Mouse (Mus musculus) CH12.LX (cell line): ENCODE data around the gene Nabp1. TPM values are rescaled to one million over a fixed set of nuclear protein-coding genes. Genes with fewer than 3 reads are reported as not detected.
"Not testable (repeated sequence)": the region's sequence is repeated elsewhere in the genome, so short reads cannot be mapped to it uniquely, and the experiment has no call there.

Experiments
- DNase-seq: peaks from one replicate; pipeline ENCODE4 v3.0.0-alpha.2; 2013; ENCODE audit errors: extremely low read depth
- H3K27ac ChIP-seq: 2 replicates; pipeline ENCODE4 v1.5.1; 2012; ENCODE audit warnings: low read depth, mild to moderate bottlenecking, control low read depth, moderate library complexity; ENCODE audit not compliant: insufficient read depth
- H3K27me3 ChIP-seq: replicated peaks from 2 replicates; pipeline ENCODE3; 2012; ENCODE audit warnings: inconsistent platforms
- H3K36me3 ChIP-seq, 2 experiments: replicated peaks in 1 of 2; 2 replicates each; pipeline versions ENCODE3 to v1.6.1; 2012; ENCODE audit warnings: inconsistent platforms in 1 of 2, low read length in 1 of 2, mild to moderate bottlenecking in 1 of 2, mixed read lengths in 1 of 2, moderate library complexity in 1 of 2; ENCODE audit not compliant: control insufficient read depth in 1 of 2, insufficient read depth in 1 of 2
- H3K4me1 ChIP-seq, 2 experiments: 2 replicates each; pipeline ENCODE4 v1.6.1; 2012; ENCODE audit warnings: inconsistent platforms in 1 of 2, moderate library complexity in 1 of 2; ENCODE audit not compliant: insufficient read depth in 2 of 2, control insufficient read depth in 1 of 2
- H3K4me2 ChIP-seq: 2 replicates; pipeline ENCODE4 v1.6.1; 2012; ENCODE audit warnings: low read depth, mild to moderate bottlenecking, control low read depth; ENCODE audit not compliant: poor library complexity, insufficient read depth, severe bottlenecking
- H3K4me3 ChIP-seq, 3 experiments: fragments of 150-350 bp in 1 of 3; sonication (generic) in 1 of 3; replicated peaks in 1 of 3; 2 replicates each; pipeline versions ENCODE3 to v1.5.1; 2011 to 2012; ENCODE audit warnings: low read depth in 2 of 3, low read length in 2 of 3, mild to moderate bottlenecking in 2 of 3, moderate library complexity in 2 of 3, control low read depth in 1 of 3, improper control_type of control experiment in 1 of 3, inconsistent platforms in 1 of 3, mixed read lengths in 1 of 3; ENCODE audit not compliant: poor library complexity in 1 of 3
- H3K79me2 ChIP-seq: replicated peaks from 2 replicates; pipeline ENCODE4 v1.6.1; 2012; ENCODE audit warnings: mild to moderate bottlenecking, moderate library complexity; ENCODE audit not compliant: control insufficient read depth, poor library complexity, insufficient read depth, severe bottlenecking; ENCODE audit errors: extremely low read depth
- H3K9ac ChIP-seq: 2 replicates; pipeline ENCODE4 v1.6.1; 2012; ENCODE audit warnings: low read depth, mild to moderate bottlenecking, control low read depth, moderate library complexity; ENCODE audit not compliant: insufficient read depth
- H3K9me3 ChIP-seq: replicated peaks from 2 replicates; pipeline ENCODE3; 2012; ENCODE audit warnings: low read length, inconsistent platforms, mixed read lengths
- BHLHE40 ChIP-seq: IDR thresholded peaks from 2 replicates; pipeline ENCODE4 v1.6.1; 2011; ENCODE audit warnings: mild to moderate bottlenecking, low read depth, low read length, improper control_type of control experiment
- CHD1 ChIP-seq: IDR thresholded peaks from 2 replicates; pipeline ENCODE4 v1.6.1; 2012; ENCODE audit warnings: low read depth, low read length, improper control_type of control experiment, inconsistent platforms
- CHD2 ChIP-seq: IDR thresholded peaks from 2 replicates; pipeline ENCODE4 v1.6.1; 2011; ENCODE audit warnings: low read length, improper control_type of control experiment
- ELF1 ChIP-seq: IDR thresholded peaks from 2 replicates; pipeline ENCODE4 v1.6.1; 2014; ENCODE audit warnings: low read depth, mild to moderate bottlenecking, inconsistent platforms, low read length, improper control_type of control experiment
- EP300 ChIP-seq: IDR thresholded peaks from 2 replicates; pipeline ENCODE4 v1.6.1; 2011; ENCODE audit warnings: low read length, improper control_type of control experiment
- HCFC1 ChIP-seq: IDR thresholded peaks from 2 replicates; pipeline ENCODE4 v1.6.1; 2012; ENCODE audit warnings: low read depth, mild to moderate bottlenecking, inconsistent platforms, low read length, improper control_type of control experiment
- JUN ChIP-seq: IDR thresholded peaks from 2 replicates; pipeline ENCODE4 v1.6.1; 2011; ENCODE audit warnings: low read depth, mild to moderate bottlenecking, low read length, improper control_type of control experiment, moderate library complexity; ENCODE audit not compliant: insufficient read depth
- JUND ChIP-seq: conservative IDR thresholded peaks from 2 replicates; pipeline ENCODE4 v1.6.1; 2011; ENCODE audit warnings: low read depth, low read length, improper control_type of control experiment
- MAFK ChIP-seq: IDR thresholded peaks from 2 replicates; pipeline ENCODE4 v1.6.1; 2011; ENCODE audit warnings: low read length, improper control_type of control experiment; ENCODE audit not compliant: insufficient replicate concordance
- MAX ChIP-seq: IDR thresholded peaks from 2 replicates; pipeline ENCODE4 v1.6.1; 2011; ENCODE audit warnings: low read length, improper control_type of control experiment
- MAZ ChIP-seq: IDR thresholded peaks from 2 replicates; pipeline ENCODE4 v1.6.1; 2012; ENCODE audit warnings: low read depth, mild to moderate bottlenecking, inconsistent platforms, low read length, improper control_type of control experiment, moderate library complexity
- MEF2A ChIP-seq: IDR thresholded peaks from 2 replicates; pipeline ENCODE4 v1.6.1; 2014; ENCODE audit warnings: low read depth, mild to moderate bottlenecking, inconsistent platforms, low read length, improper control_type of control experiment, borderline replicate concordance
- MYC ChIP-seq: IDR thresholded peaks from 2 replicates; pipeline ENCODE4 v1.6.1; 2011; ENCODE audit warnings: low read depth, mild to moderate bottlenecking, improper control_type of control experiment, low read length
- NELFE ChIP-seq: IDR thresholded peaks from 2 replicates; pipeline ENCODE4 v1.6.1; 2011; ENCODE audit warnings: low read depth, low read length, improper control_type of control experiment
- NRF1 ChIP-seq: IDR thresholded peaks from 2 replicates; pipeline ENCODE4 v1.6.1; 2014; ENCODE audit warnings: low read depth, mild to moderate bottlenecking, inconsistent platforms, low read length, improper control_type of control experiment, moderate library complexity
- PAX5 ChIP-seq: IDR thresholded peaks from 2 replicates; pipeline ENCODE4 v1.6.1; 2012; ENCODE audit warnings: low read length, inconsistent platforms, mixed read lengths
- POLR2AphosphoS2 ChIP-seq: IDR thresholded peaks from 2 replicates; pipeline ENCODE4 v1.6.1; 2011; ENCODE audit warnings: low read depth, low read length, improper control_type of control experiment
- RCOR1 ChIP-seq: conservative IDR thresholded peaks from 2 replicates; pipeline ENCODE4 v1.6.1; 2012; ENCODE audit warnings: low read depth, mild to moderate bottlenecking, inconsistent platforms, low read length, improper control_type of control experiment
- SIN3A ChIP-seq: IDR thresholded peaks from 2 replicates; pipeline ENCODE4 v1.6.1; 2012; ENCODE audit warnings: low read length, improper control_type of control experiment, inconsistent platforms
- SMC3 ChIP-seq: IDR thresholded peaks from 2 replicates; pipeline ENCODE4 v1.6.1; 2011; ENCODE audit warnings: low read depth, low read length, improper control_type of control experiment
- TBP ChIP-seq: conservative IDR thresholded peaks from 2 replicates; pipeline ENCODE4 v1.6.1; 2011; ENCODE audit warnings: low read depth, low read length, improper control_type of control experiment
- USF1 ChIP-seq: IDR thresholded peaks from 2 replicates; pipeline ENCODE4 v1.6.1; 2014; ENCODE audit warnings: low read depth, mild to moderate bottlenecking, inconsistent platforms, low read length, improper control_type of control experiment
- USF2 ChIP-seq: conservative IDR thresholded peaks from 2 replicates; pipeline ENCODE4 v1.6.1; 2011; ENCODE audit warnings: low read depth, low read length, improper control_type of control experiment
- ZMIZ1 ChIP-seq: IDR thresholded peaks from 2 replicates; pipeline ENCODE4 v1.6.1; 2012; ENCODE audit warnings: low read depth, mild to moderate bottlenecking, inconsistent platforms, low read length, improper control_type of control experiment
- ZNF384 ChIP-seq: IDR thresholded peaks from 2 replicates; pipeline ENCODE4 v1.6.1; 2012; ENCODE audit warnings: low read depth, low read length, improper control_type of control experiment, inconsistent platforms
- dilution Hi-C: fragments of 300-500 bp; cut with MboI; formaldehyde crosslinking; loops from 2 replicates; pipeline ENCODE4 v1.14.3; 2020; ENCODE audit warnings: low sequenced_read_pairs; ENCODE audit not compliant: extremely low pct_unique_long_range_greater_than_20kb, extremely low pct_ligation_motif_present
- in situ Hi-C: fragments of 300-500 bp; cut with MboI; formaldehyde crosslinking; loops from 3 replicates; pipeline ENCODE4 v1.14.3; 2019; ENCODE audit warnings: low sequenced_read_pairs, low pct_ligation_motif_present, low pct_unique_long_range_greater_than_20kb, mixed read lengths
- polyA plus RNA-seq: library from polyadenylated mRNA; unstranded; fragments of >175 nt; gene quantifications from 2 replicates; pipeline ENCODE4 v1.2.1, GENCODE M21; 2012; ENCODE audit warnings: low read depth; ENCODE audit not compliant: insufficient read length
- total RNA-seq, 2 experiments: library from RNA; depleted of rRNA; stranded (reverse); fragments of 300-350 nt in 1 of 2; fragments of >200 nt in 1 of 2; gene quantifications; 2 replicates each; pipeline ENCODE4 v1.2.3; 2012 to 2014

Nabp1 gene
- total and polyA plus RNA-seq, 3 experiments = 32.7 to 52.0 (median 33.7) TPM

GRCm38 (mm10) chr1:51429775-51430174 lies 48.5 kb downstream of the Nabp1 start:
- Histone ChIP-seq H3K79me2 (no peaks in the 10 kb centered on the region), H3K9me3 (no peaks in the 10 kb centered on the region), H3K36me3 (no peaks in the 10 kb centered on the region), H3K27me3 (no peaks in the 10 kb centered on the region), H3K4me2 (no peak overlapping the region), H3K4me3 (no peak overlapping the region), H3K4me1 (no peaks in the 10 kb centered on the region), H3K27ac (no peak overlapping the region), H3K9ac (no peak overlapping the region)
- DNase-seq = no peak
- in situ Hi-C loops (no loop called here), dilution Hi-C loops (no loop called here)
- TF ChIP-seq BHLHE40 = no peak
- no peak for TF ChIP-seq TBP
- TF ChIP-seq HCFC1 = no peak
- no peak for TF ChIP-seq USF1
- TF ChIP-seq NELFE = no peak
- no peak for TF ChIP-seq POLR2AphosphoS2
- no peak for TF ChIP-seq MEF2A
- no peak for TF ChIP-seq USF2
- TF ChIP-seq ZMIZ1 = no peak
- no peak for TF ChIP-seq ZNF384
- no peak for TF ChIP-seq NRF1
- no peak for TF ChIP-seq RCOR1
- TF ChIP-seq SIN3A = no peak
- TF ChIP-seq CHD2 = no peak
- no peak for TF ChIP-seq SMC3
- TF ChIP-seq ELF1 = no peak
- no peak for TF ChIP-seq EP300
- no peak for TF ChIP-seq MAZ

- dilution Hi-C loops = no loop called here
- Histone ChIP-seq H3K9me3 (no peaks in the 10 kb centered on the region), H3K27ac (no peak overlapping the region), H3K36me3 (no peaks in the 10 kb centered on the region), H3K27me3 (no peaks in the 10 kb centered on the region), H3K4me3 (no peak overlapping the region), H3K4me2 (no peak overlapping the region), H3K4me1 (no peaks in the 10 kb centered on the region), H3K9ac (no peak overlapping the region), H3K79me2 (no peaks in the 10 kb centered on the region)
- TF ChIP-seq SMC3 (no peak), PAX5 (no peak), USF1 (no peak), MAFK (no peak), POLR2AphosphoS2 (no peak), CHD1 (no peak), RCOR1 (no peak), CHD2 (no peak), NELFE (no peak), EP300 (no peak), ZMIZ1 (no peak), BHLHE40 (no peak), JUND (no peak), MYC (no peak), MAX (no peak), SIN3A (no peak), JUN (no peak), TBP (no peak)
- in situ Hi-C loops = no loop called here
- no peak for DNase-seq
Measured at GRCm38 (mm10) chr1:51426298-51426697, 51.9 kb downstream of the Nabp1 start.

- DNase-seq, H3K4me2 ChIP-seq, H3K4me3 ChIP-seq, in situ Hi-C loops, H3K79me2 ChIP-seq, H3K9ac ChIP-seq, H3K4me1 ChIP-seq, H3K9me3 ChIP-seq, H3K27me3 ChIP-seq, H3K36me3 ChIP-seq, dilution Hi-C loops, H3K27ac ChIP-seq: not testable (repeated sequence)
Measured at GRCm38 (mm10) chr1:51421029-51421428, 57.2 kb downstream of the Nabp1 start.
